Mouse (Mus musculus) C2C12 (cell line): ENCODE data around the gene Reep1.

Source experiments
- CEBPB ChIP-seq: IDR thresholded peaks from one replicate; pipeline ENCODE4 v1.6.1; 2011; ENCODE audit warnings: low read depth, mild to moderate bottlenecking, control low read depth, moderate library complexity
- CTCF ChIP-seq: IDR thresholded peaks from one replicate; pipeline ENCODE4 v1.5.1; 2011; ENCODE audit not compliant: control insufficient read depth, insufficient read depth, insufficient read length
- FOSL1 ChIP-seq: IDR thresholded peaks from one replicate; pipeline ENCODE4 v1.8.0; 2011; ENCODE audit warnings: mild to moderate bottlenecking, low read length; ENCODE audit not compliant: poor library complexity, insufficient read depth, severe bottlenecking
- MAX ChIP-seq: IDR thresholded peaks from one replicate; pipeline ENCODE4 v1.6.1; 2011; ENCODE audit warnings: mild to moderate bottlenecking, control low read depth
- MYOD1 ChIP-seq: IDR thresholded peaks from one replicate; pipeline ENCODE4 v1.6.1; 2011; ENCODE audit warnings: low read depth; ENCODE audit not compliant: control insufficient read depth, insufficient read length
- MYOG ChIP-seq: IDR thresholded peaks from one replicate; pipeline ENCODE4 v1.6.1; 2011; ENCODE audit not compliant: control insufficient read depth, insufficient read length; ENCODE audit errors: extremely low read depth
- USF1 ChIP-seq: IDR thresholded peaks from one replicate; pipeline ENCODE4 v1.6.1; 2011; ENCODE audit warnings: low read depth, mild to moderate bottlenecking, control low read depth, moderate library complexity

DNA sequence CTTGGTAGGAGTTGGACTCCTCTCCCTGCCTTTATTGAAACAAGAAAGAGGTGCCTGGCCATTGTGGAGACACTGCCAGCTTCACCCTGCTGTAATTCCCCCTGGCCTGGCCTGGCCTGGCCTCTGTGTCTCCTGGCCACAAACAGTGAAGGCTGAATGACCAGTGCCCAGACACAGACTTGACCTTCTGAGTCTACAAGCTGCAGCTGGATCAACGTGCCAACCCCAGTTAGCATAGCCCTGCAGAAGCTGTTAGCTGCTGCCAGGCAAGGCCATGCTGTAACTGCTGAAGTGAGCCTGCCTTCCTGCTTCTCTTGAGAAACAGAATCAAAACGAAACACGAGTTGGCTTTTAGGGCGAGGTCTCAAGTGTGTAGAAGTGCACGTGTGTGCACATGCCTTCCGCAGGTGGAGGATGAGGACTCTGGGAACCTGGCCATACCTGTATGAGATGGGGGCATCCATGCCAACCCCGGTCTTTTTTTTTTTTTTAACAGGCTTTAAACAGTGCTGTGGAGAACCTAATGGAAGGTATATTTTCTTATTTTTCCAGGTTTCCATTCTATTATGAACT is 65.4 kb downstream of the Reep1 start:
- TF ChIP-seq MYOD1 (no peak), CTCF (no peak), USF1 (no peak), MYOG (no peak), CEBPB (no peak), FOSL1 (no peak), MAX (no peak)
